Mouse (Mus musculus): ENCODE data around the gene Cradd.

The Cradd gene

GRCm38 (mm10) chr10:95323393-95324277 lies at the start of gene Cradd:
Gene Cradd (minus strand): TSS chr10:95324133.
- peak; percentile 98 for DNase-seq (ENCODE audit: low read depth)

- DNase-seq (ENCODE audit: low read depth) = no peak
Observed at GRCm38 (mm10) chr10:95373340-95373739, 49.4 kb upstream of the Cradd start.

DNA sequence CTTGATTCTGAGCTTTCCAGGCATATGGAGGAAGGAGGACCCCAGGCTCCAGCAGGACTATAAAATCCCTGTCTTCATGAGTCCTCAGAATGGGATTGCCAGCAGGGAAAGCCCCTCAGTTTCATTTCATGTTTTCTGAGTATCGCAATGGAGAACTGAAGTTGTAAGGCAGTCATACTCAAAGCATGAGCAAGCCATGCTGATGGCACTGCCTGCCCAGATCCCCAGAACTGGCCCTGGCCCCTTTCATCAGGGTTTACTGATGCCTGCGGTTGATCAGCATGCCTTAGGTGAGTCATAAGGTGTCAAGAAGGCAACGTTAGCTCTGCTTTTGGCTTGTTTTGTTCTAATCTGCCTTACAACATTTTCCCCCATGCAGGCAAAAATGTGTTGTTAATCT lies 48.0 kb upstream of the Cradd start:
- no peak for DNase-seq (ENCODE audit: low read depth)

GRCm38 (mm10) chr10:95369190-95369589 lies 45.3 kb upstream of the Cradd start:
- DNase-seq (ENCODE audit: low read depth) = no peak

- no peak for DNase-seq (ENCODE audit: low read depth)
Observed at GRCm38 (mm10) chr10:95368151-95368550, 44.2 kb upstream of the Cradd start.

DNA sequence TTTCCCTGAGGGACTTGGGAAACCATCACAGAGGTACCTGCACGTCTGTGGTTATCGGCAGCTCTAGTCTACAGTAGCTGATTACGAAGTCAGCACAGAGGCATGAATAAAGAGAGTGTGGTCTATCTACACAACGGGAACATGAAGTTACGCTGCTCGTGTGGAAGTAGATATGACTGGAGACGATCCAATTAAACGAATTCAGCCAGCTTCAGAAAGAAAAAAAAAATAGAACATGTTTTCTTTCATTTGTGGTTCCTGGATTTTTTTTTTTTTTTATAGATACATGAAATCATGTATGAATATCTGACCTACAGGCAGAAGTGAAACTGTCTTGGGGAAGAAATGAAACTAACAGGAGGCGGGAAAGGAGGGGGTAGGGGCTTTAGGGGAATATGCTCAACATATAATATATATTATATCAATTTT lies 43.7 kb upstream of the Cradd start:
- no peak for DNase-seq (ENCODE audit: low read depth)

DNA sequence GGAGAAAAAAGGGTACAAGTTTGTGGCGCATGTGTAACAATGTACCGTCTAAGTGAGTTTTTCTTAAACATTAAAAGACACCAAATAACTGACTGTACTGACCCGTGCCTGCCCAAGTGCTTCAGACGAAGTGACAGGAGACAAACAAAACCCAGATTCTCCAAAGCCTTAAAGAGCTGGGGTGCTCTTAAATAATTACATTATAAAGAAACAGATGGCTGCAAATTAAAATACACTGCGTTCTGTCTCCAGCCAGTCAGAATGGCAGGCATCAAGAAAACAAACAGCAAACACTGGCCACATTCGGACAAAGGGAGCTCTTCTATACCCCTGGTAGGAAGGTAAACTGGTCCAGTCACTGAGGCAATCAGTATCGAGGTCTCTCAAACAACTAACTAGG lies 43.3 kb upstream of the Cradd start:
- DNase-seq (ENCODE audit: low read depth) = no peak

DNA sequence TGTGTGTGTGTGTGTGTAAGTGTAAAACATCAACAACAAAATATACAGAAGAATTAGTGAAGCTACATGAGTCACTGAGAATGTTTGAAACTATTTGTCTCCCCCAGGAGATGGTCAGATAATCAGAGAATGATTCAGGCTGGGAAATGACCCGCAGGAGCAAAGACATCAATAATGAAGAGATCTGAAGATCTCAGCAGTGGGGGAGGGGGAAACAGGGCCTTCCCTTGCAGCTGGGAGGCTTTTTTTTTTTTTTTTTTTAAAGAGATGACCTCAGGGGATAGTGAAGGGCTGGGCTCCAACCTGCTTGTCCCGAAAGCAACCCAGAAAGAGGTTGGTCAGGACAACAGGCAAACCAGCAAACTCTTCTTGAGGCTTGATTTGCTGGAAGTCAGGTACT lies 38.4 kb upstream of the Cradd start:
- DNase-seq (ENCODE audit: low read depth) = no peak

GRCm38 (mm10) chr10:95361260-95361841 lies 37.4 kb upstream of the Cradd start:
- peak; percentile 50 for DNase-seq (ENCODE audit: low read depth)

GRCm38 (mm10) chr10:95360048-95360447 lies 36.1 kb upstream of the Cradd start:
- no peak for DNase-seq (ENCODE audit: low read depth)

- peak; percentile 49 for DNase-seq (ENCODE audit: low read depth)
Observed at GRCm38 (mm10) chr10:95357721-95358120, 33.8 kb upstream of the Cradd start.

- DNase-seq (ENCODE audit: low read depth) = no peak
Observed at GRCm38 (mm10) chr10:95356711-95357110, 32.8 kb upstream of the Cradd start.

DNA sequence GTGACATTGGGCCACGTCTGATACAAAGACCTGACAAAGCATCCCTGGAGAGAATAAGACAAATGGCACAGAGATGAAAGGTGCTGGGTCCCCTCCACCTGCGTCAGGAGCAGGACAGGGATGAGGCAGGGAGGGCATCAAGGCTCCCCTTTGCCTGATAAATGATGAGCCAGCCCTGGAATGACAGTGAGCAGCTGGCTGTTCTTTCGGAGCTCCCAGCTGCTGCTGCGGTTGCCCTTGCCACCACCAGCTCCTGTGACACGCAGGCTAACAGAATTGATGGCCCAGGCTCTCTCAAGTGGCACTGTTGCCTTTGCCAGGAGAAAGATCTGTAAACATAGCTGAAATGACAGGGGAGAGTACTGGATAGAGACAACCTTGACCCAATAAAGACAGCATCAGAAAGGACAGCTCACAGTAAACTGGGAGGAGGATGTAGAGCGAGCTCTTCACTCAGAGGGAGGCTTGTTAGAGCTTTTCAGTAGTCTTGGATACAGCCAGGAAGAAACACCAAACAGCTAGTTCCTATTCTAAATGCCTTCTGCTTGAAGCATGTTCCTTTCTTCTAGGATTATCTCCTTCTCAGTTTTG lies 31.8 kb upstream of the Cradd start:
- DNase-seq (ENCODE audit: low read depth) = no peak

GRCm38 (mm10) chr10:95354673-95355072 lies 30.7 kb upstream of the Cradd start:
- DNase-seq (ENCODE audit: low read depth) = no peak

DNA sequence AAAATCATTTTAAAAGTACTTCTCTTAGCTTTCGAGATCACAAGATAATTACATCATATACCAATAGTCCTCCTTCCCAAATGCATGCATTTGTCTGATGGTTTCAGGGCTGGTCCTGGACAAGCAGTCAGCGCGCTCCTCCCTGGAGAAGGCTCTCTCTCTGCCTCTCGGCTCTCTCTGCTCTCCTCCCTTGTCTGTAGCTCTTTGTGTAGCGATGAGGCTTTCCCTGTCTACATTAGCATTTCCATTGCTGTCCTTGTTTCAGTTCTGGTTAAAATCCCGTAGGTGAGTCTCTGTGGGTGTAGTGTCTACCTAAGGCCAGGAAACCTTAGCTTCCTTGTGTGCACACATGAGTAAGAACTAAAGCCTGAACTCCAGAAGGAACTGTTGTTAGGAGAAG lies 30.1 kb upstream of the Cradd start:
- DNase-seq (ENCODE audit: low read depth) = no peak

DNA sequence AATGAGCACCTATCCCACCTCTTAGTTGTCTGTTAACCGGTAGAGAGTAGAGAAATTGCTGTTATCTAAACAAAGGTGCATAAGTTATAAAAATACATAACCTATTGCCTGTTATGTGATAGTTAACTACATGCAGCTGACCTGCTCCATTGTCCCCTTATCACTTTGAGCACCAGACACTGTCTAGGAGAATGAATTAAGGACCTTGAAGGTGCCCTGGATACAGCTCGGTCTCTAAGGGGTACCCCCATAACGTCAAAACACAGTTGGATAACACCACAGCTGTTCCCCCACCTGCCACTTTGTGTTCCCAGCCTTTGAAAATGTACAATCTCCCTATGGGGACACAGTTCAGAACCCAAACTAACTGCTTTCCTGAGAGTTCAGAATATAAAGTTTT lies 24.5 kb upstream of the Cradd start:
- DNase-seq (ENCODE audit: low read depth) = no peak

DNA sequence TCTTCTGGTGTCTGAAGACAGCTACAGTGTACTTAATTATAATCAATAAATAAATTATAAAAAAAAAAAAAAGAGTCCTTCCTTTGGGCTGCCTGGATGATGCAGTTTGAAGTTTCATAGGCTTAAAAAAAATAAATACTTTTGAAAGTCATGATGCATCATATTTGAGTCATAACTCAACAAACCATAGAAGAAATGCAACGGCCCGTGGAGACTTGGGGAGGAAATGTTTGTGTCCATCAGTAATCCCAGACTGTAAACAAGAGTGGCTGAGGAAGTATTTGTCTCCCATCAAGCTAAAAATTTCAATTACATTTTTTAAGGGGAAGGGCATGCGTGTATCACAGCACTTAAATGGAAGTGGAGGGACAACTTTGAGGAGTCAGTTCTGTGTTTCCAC lies 23.8 kb upstream of the Cradd start:
- no peak for DNase-seq (ENCODE audit: low read depth)

- no peak for DNase-seq (ENCODE audit: low read depth)
Observed at GRCm38 (mm10) chr10:95342833-95343590, 19.1 kb upstream of the Cradd start.

DNA sequence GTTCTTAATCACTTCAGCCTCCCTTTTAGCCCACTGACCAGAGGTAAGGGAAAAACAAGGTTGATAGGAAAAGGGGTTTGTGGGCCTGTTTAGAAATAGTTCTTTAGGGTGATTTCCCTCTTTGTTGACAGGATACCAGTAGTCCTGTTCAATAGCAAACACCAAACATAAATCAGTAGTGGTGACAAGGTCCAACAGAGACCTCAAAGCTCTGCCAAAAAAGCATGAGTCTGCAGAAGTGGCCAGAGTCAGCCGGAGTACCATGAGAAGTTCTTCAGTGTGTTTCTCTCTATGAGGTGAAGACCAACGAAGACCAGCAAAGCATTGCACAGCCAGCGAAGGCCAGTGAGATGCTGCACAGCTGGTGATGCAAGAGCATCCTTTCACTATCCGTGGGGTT lies 16.7 kb upstream of the Cradd start:
- DNase-seq (ENCODE audit: low read depth) = no peak

- no peak for DNase-seq (ENCODE audit: low read depth)
Observed at GRCm38 (mm10) chr10:95337589-95337988, 13.7 kb upstream of the Cradd start.

- DNase-seq (ENCODE audit: low read depth) = no peak
Observed at GRCm38 (mm10) chr10:95336781-95337544, 13.0 kb upstream of the Cradd start.

DNA sequence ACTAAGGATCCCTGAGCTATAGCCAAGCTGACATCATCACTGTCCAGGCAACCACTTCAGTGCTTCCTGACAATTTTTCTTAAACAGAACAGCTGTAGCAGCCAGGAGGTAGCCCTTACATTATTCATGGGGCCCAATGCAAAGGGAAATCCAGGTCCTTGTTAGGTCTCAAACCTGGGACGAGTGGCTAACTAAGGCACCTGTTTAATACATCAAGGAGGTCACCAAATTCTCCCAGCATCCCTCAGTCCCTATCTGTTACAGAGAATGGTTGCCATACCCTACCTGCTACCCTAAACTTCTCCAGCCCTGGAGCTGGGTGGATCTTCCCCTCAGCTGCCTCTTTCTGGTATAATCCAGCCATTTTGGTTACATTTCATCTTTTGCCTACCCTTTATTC lies 10.9 kb upstream of the Cradd start:
- DNase-seq (ENCODE audit: low read depth) = no peak

Data from 416B (cell line).